Mouse (Mus musculus) forebrain, embryonic 15.5 days (tissue): Measurements from ENCODE around the gene Ppp1r37. TPM values are rescaled to one million over a fixed set of nuclear protein-coding genes. Genes with fewer than 3 reads are reported as not detected.
"Not testable (repeated sequence)": the region's sequence is repeated elsewhere in the genome, so short reads cannot be mapped to it uniquely, and the experiment has no call there.

Source experiments
- ATAC-seq: fragments of 200-750 bp; cut with Nextera tagmentation; replicated peaks from 2 replicates; pipeline ENCODE4 v1.8.0; 2017; ENCODE audit warnings: mild to moderate bottlenecking, moderate TSS enrichment, moderate library complexity
- H3K27ac ChIP-seq: fragments of 300-500 bp; sonication (generic); replicated peaks from 2 replicates; pipeline ENCODE4 v1.5.1; 2015; ENCODE audit warnings: mild to moderate bottlenecking, inconsistent platforms
- H3K27me3 ChIP-seq: fragments of 300-500 bp; sonication (generic); 2 replicates; pipeline ENCODE4 v1.6.1; 2015; ENCODE audit warnings: inconsistent platforms
- H3K36me3 ChIP-seq: fragments of 300-500 bp; sonication (generic); 2 replicates; pipeline ENCODE4 v1.6.1; 2015; ENCODE audit warnings: mild to moderate bottlenecking, inconsistent platforms
- H3K4me1 ChIP-seq: fragments of 300-500 bp; sonication (generic); 2 replicates; pipeline ENCODE4 v1.6.1; 2015; ENCODE audit warnings: inconsistent platforms
- H3K4me2 ChIP-seq: fragments of 300-500 bp; sonication (generic); replicated peaks from 2 replicates; pipeline ENCODE4 v1.6.1; 2015; ENCODE audit warnings: mild to moderate bottlenecking, inconsistent platforms
- H3K4me3 ChIP-seq: fragments of 300-500 bp; sonication (generic); 2 replicates; pipeline ENCODE4 v1.5.1; 2015; ENCODE audit warnings: mild to moderate bottlenecking, inconsistent platforms
- H3K9ac ChIP-seq: fragments of 300-500 bp; sonication (generic); replicated peaks from 2 replicates; pipeline ENCODE4 v1.6.1; 2015; ENCODE audit warnings: mild to moderate bottlenecking, inconsistent platforms
- H3K9me3 ChIP-seq: fragments of 300-500 bp; sonication (generic); 2 replicates; pipeline ENCODE4 v1.6.1; 2016; ENCODE audit warnings: inconsistent platforms
- WGBS: fragments of 180-500 bp; shearing (Covaris S2); methylation state at CpG from one replicate; pipeline ENCODE4 v1.1.7; 2015; ENCODE audit warnings: mixed read lengths; 5-methylcytosine and 5-hydroxymethylcytosine counted together
- polyA plus RNA-seq: library from polyadenylated mRNA; unstranded; fragments of >200 nt; fragmentation: Nextera tagmentation; extraction: Ambion mirVana; gene quantifications from 2 replicates; pipeline ENCODE4 v1.2.1, GENCODE M21; 2015

Gene Ppp1r37
- polyA plus RNA-seq, 1 experiment from 2014 or later = 40.5 TPM

DNA sequence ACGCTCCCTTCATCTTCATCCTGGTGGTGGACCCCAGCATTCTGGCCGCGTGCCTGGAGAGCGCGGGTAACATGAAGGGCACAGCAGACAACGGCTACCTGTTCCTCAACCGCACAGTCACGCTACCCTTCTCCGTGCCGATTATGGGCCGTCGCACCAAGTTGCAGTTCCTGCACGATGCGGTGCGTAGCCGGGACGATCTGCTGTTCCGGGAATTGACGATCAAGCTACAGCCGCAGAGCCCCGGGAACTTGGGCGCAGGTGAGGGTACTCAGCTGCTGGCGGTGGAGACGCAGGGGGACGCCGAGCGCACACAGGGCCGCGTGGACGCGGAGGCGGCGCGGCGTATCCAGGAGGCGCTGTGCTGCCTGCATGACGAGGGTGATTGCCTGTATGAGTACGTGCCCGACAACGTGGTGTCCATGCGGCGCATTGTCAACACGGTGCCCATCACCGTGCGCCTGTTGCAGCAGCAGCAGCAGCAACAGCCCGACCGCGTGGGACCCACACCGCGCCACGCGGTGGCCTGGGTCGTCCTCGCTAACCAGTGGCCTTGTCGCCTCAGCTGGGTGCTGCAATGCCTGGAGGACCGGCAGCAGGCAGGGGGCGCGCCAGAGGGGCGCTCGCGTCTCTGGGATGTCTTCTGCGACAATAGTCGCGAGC, 39.0 kb downstream of the Ppp1r37 start:
- under 1% methylated on average over 64 of the region's 64 CpGs for WGBS
- Histone ChIP-seq H3K4me1 (peaks cover 20% of the 10 kb centered on the region), H3K4me3 (peak overlapping the region; percentile 45), H3K36me3 (no peaks in the 10 kb centered on the region; the same call in 1 of the 2 replicates), H3K27ac (no peak overlapping the region), H3K4me2 (peak overlapping the region; percentile 93), H3K9ac (peak overlapping the region; percentile 51), H3K27me3 (peaks cover 62% of the 10 kb centered on the region), H3K9me3 (no peaks in the 10 kb centered on the region)
- peak; percentile 78 for ATAC-seq

- WGBS = 15% methylated on average over 72 of the region's 72 CpGs
- peaks cover 69% of the 10 kb centered on the region for H3K27me3 ChIP-seq
- H3K4me1 ChIP-seq = peaks cover 20% of the 10 kb centered on the region
- peak overlapping the region; percentile 51 for H3K9ac ChIP-seq
- ATAC-seq = peak; percentile 36
- H3K4me2 ChIP-seq = peak overlapping the region; percentile 93
- H3K36me3 ChIP-seq = no peaks in the 10 kb centered on the region
- no peak overlapping the region for H3K27ac ChIP-seq
- peak overlapping the region; percentile 45 for H3K4me3 ChIP-seq
- H3K9me3 ChIP-seq = no peaks in the 10 kb centered on the region
These were observed 39.7 kb downstream of the Ppp1r37 start for GRCm38 (mm10) chr7:19523017-19523756.

- WGBS = 7% methylated on average over 22 of the region's 23 CpGs
- ATAC-seq = no peak
- peak overlapping the region; percentile 29 for H3K4me2 ChIP-seq
- H3K4me3 ChIP-seq = peak overlapping the region; percentile 22
- peaks cover 25% of the 10 kb centered on the region for H3K4me1 ChIP-seq
- no peaks in the 10 kb centered on the region for H3K9me3 ChIP-seq
- peak overlapping the region; percentile 19 for H3K9ac ChIP-seq
- H3K27me3 ChIP-seq = peaks cover 69% of the 10 kb centered on the region
- H3K36me3 ChIP-seq = no peaks in the 10 kb centered on the region
- H3K27ac ChIP-seq = no peak overlapping the region
These were observed 42.8 kb downstream of the Ppp1r37 start for GRCm38 (mm10) chr7:19520032-19520431.

DNA sequence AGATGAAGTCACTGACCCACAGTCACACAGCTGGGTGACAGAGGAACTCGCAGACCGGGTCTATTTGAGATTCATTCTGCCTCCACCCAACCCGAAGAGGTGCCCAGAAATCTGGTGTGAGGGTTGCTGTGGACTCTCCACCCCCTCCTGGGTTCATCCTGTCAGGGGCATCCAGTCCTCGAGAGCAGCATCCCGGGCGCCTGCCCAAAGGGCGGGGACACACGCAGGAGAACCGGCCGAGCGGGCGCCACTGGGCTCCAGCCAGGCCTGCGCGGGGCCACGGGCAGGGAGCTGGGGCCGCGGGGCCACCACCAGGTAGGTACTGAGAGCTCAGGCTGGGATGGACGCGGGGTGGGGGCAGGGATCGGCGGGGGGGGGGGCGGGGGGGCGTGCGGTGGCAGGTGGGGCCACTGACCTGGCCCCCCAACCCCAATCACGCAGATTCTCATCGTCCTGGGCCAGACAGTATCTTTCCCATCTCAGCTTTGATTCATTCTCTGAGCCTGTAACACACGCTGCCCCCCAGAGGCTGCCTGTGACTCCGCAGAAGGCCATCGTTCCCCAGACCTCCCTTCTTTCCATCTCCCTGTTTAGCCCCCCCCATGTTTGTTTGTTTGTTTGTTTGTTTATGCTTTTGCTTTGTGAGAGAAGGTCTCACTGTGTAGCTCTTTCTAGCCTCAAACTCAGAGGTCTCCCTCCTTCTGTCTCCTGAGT, 45.1 kb downstream of the Ppp1r37 start, which contains the start of gene Nkpd1:
Nkpd1 (plus strand) TSS at position 187 of the 714 bp plus-strand sequence.
- peak within 1 kb of the TSS; percentile 49 for H3K4me2 ChIP-seq
- no peaks in the 10 kb centered on the region for H3K36me3 ChIP-seq
- H3K9me3 ChIP-seq = no peaks in the 10 kb centered on the region
- peak within 1 kb of the TSS; percentile 42 for H3K9ac ChIP-seq
- peaks cover 51% of the 10 kb centered on the region for H3K27me3 ChIP-seq
- 4% methylated on average over 20 of the region's 29 CpGs for WGBS
- ATAC-seq = no peak
- H3K4me1 ChIP-seq = peaks cover 7% of the 10 kb centered on the region
- peak within 1 kb of the TSS; percentile 25 for H3K4me3 ChIP-seq
- no peak within 1 kb of the TSS for H3K27ac ChIP-seq

DNA sequence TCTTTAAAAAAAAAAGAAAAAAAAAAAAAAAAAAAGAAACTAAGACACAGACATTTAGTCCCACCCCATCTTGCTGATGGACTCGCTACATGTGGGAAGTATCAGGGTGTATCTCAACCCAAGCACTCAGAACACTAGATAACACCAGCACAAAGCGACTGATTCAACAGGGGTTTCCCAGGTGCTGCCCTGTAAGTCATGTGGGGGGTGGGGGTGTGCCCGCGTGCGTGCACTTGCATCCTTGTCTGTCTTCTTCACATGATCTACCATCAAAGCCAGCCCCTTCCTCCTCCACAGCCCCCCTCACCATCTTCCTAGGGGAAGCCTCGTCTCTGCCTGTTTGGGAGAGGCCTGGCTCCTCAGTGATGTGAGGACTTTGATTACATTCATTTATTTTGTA, 50.5 kb downstream of the Ppp1r37 start:
- Histone ChIP-seq H3K4me2 (no peak overlapping the region), H3K4me1 (peaks cover 15% of the 10 kb centered on the region), H3K36me3 (no peaks in the 10 kb centered on the region), H3K9me3 (no peaks in the 10 kb centered on the region), H3K27me3 (peaks cover 3% of the 10 kb centered on the region; the same call in 1 of the 2 replicates), H3K4me3 (no peak overlapping the region), H3K27ac (no peak overlapping the region), H3K9ac (no peak overlapping the region)
- 84% methylated on average over 6 of the region's 6 CpGs for WGBS
- no peak for ATAC-seq

DNA sequence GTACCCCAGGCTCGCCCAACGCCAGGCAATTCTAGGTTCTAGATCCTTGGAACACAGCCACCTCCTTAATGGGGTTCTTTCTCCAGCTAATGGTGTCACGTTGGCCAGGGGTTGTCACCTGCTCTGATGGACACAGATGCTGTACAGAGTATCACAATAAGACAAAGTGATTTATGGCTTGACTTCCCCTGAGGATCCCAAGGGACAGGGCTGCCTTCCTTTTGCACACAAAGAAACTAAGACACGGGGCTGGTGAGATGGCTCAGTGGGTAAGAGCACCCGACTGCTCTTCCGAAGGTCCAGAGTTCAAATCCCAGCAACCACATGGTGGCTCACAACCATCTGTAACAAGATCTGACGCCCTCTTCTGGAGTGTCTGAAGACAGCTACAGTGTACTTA, 50.9 kb downstream of the Ppp1r37 start:
- H3K9me3 ChIP-seq, ATAC-seq, H3K4me2 ChIP-seq, H3K4me3 ChIP-seq, H3K27ac ChIP-seq, H3K27me3 ChIP-seq, H3K36me3 ChIP-seq, H3K9ac ChIP-seq: not testable (repeated sequence)
- 87% methylated on average over 7 of the region's 7 CpGs for WGBS
- H3K4me1 ChIP-seq = peaks cover 19% of the 10 kb centered on the region

DNA sequence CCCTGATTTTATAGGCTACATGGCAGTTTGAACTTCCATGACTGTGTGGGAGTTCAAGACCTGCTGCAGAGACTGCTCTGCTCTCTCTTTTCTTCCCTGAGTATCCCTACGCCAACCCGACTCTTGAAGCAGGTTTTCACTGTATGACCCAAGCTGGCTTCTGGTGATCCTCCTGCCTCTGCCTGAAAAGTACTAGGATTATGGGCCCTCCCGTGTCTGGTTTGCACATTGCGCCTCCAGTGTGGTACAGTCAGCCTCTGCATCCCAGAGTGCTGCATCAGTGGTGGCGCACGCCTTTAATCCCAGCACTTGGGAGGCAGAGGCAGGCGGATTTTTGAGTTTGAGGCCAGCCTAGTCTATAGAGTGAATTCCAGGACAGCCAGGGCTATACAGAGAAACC, 53.1 kb downstream of the Ppp1r37 start:
- Histone ChIP-seq H3K9me3 (no peaks in the 10 kb centered on the region), H3K4me1 (peaks cover 23% of the 10 kb centered on the region), H3K9ac (no peak overlapping the region), H3K4me2 (peak overlapping the region; percentile 60), H3K27ac (no peak overlapping the region), H3K4me3 (peak overlapping the region; percentile 61), H3K36me3 (no peaks in the 10 kb centered on the region), H3K27me3 (no peaks in the 10 kb centered on the region)
- ATAC-seq = no peak
- WGBS = 95% methylated on average over 7 of the region's 7 CpGs

DNA sequence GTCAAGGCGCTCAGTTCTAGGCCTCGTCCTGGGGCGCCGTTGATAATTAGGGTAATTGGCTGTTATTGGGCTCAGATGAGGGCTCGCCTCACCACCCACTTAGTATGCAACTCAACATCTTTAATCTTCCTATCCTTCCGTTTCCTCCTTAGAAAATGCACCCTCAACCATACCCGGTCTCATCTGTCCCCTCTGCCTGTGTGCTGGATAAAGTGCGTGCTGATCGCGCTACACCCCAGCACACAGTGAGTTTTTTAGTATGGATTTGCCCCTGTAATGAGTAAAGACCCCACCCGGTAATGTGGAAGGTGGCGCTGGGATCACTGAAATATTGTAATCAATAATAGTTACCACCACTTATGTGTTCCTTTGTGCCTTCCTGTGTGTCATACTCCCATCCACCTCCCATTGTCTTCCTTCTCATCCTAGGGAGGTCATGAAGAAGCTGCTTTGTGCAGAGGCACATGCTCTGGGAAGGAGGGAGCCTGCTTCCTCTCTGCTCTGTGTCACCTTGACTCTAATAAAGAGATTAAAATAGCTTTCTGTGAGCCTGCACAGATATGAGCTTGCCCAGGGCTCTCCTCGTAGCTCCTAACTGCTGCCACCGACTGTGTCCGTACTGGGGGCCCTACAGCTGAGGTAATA, 53.8 kb downstream of the Ppp1r37 start:
- Histone ChIP-seq H3K36me3 (no peaks in the 10 kb centered on the region), H3K4me2 (peak overlapping the region; percentile 60), H3K9me3 (no peaks in the 10 kb centered on the region), H3K27ac (peak overlapping the region; percentile 67), H3K9ac (peak overlapping the region; percentile 70), H3K4me3 (peak overlapping the region; percentile 61), H3K4me1 (peaks cover 23% of the 10 kb centered on the region), H3K27me3 (no peaks in the 10 kb centered on the region)
- peak; percentile 34 for ATAC-seq
- WGBS = 12% methylated on average over 15 of the region's 15 CpGs

DNA sequence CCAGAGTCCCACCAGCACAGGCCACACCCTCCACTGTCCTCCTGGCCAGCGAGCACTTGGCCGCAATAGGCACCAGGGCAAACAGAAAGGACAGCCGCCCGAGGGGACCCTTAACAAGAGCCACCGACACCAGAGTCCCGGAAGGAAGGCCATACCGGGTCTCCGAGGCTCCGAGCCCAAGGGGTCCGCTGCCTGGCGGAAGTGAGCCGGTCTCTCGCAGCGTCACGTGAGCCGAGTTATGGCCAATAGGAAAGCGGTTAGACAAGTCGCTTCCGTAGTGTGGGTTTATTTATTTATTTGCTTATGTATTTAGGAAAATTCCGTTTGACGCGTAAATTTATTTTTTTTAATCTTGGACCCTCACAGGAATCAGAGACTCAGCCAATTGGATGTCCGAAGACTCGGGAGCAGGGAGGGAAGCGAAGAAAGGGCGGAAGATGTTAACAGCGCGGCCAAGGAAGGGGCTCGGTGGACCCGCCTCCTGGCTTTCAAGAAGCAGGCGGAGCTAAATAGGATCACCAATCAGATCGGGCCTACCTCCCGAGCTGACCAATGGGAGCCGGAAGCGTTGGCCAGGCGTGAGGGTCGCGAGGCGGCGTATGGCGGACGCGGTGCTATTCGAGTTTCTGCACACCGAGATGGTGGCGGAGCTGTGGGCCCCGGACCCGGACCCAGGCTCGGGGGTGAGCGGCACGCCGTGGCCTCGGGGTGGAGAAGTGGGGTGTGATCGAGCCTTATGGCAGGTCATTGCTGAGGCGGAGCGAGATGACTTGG, 54.5 kb downstream of the Ppp1r37 start, which contains the start of the genes Bloc1s3 and Trappc6a:
Bloc1s3 (minus strand) TSS at position 218 of the 774 bp plus-strand sequence.
Trappc6a (plus strand) TSS at position 246 of the 774 bp plus-strand sequence.
- WGBS = under 1% methylated on average over 56 of the region's 56 CpGs
- Histone ChIP-seq H3K9ac (peak within 1 kb of the TSS; percentile 70), H3K4me3 (peak within 1 kb of the TSS; percentile 61), H3K4me2 (peak within 1 kb of the TSS; percentile 80), H3K27me3 (no peaks in the 10 kb centered on the region), H3K27ac (peak within 1 kb of the TSS; percentile 67), H3K9me3 (no peaks in the 10 kb centered on the region), H3K4me1 (peaks cover 23% of the 10 kb centered on the region), H3K36me3 (no peaks in the 10 kb centered on the region)
- peak; percentile 95 for ATAC-seq

GRCm38 (mm10) chr7:19507612-19507981, 55.3 kb downstream of the Ppp1r37 start:
- no peaks in the 10 kb centered on the region for H3K9me3 ChIP-seq
- no peaks in the 10 kb centered on the region for H3K27me3 ChIP-seq
- peak overlapping the region; percentile 61 for H3K4me3 ChIP-seq
- peak overlapping the region; percentile 70 for H3K9ac ChIP-seq
- ATAC-seq = no peak
- H3K27ac ChIP-seq = peak overlapping the region; percentile 67
- WGBS = 4% methylated on average over 18 of the region's 18 CpGs
- H3K4me2 ChIP-seq = peak overlapping the region; percentile 80
- H3K4me1 ChIP-seq = peaks cover 23% of the 10 kb centered on the region
- H3K36me3 ChIP-seq = no peaks in the 10 kb centered on the region
